Mouse (Mus musculus): ENCODE results near the gene Wdcp. TPM values are rescaled to one million over a fixed set of nuclear protein-coding genes. Genes with fewer than 3 reads are reported as not detected.
"Not testable (repeated sequence)": the region's sequence is repeated elsewhere in the genome, so short reads cannot be mapped to it uniquely, and the experiment has no call there.

Wdcp gene
- polyA plus RNA-seq, 1 experiment from 2014 or later = 17.1 TPM

GRCm38 (mm10) chr12:4872273-4872672 lies 29.2 kb downstream of the Wdcp start:
- Histone ChIP-seq H3K27ac (replicated peaks) (no peak overlapping the region), H3K36me3 (no peaks in the 10 kb centered on the region), H3K4me2 (no peak overlapping the region), H3K27me3 (0 out of 2 replicates have a peak, but pooled peaks cover 5% of the 10 kb centered on the region), H3K9ac (no peak overlapping the region), H3K4me1 (replicated peaks) (peaks cover 11% of the 10 kb centered on the region), H3K9me3 (no peaks in the 10 kb centered on the region), H3K4me3 (no peak overlapping the region)
- no peak for ATAC-seq (ENCODE audit: low read depth)
- WGBS = 58% methylated on average over 4 of the region's 4 CpGs

- 75% methylated on average over 5 of the region's 5 CpGs for WGBS
- Histone ChIP-seq H3K4me2 (no peak overlapping the region), H3K4me1 (replicated peaks) (peaks cover 11% of the 10 kb centered on the region), H3K4me3 (no peak overlapping the region), H3K9me3 (no peaks in the 10 kb centered on the region), H3K36me3 (0 out of 2 replicates have a peak, but pooled peaks cover under 1% of the 10 kb centered on the region), H3K9ac (no peak overlapping the region), H3K27me3 (0 out of 2 replicates have a peak, but pooled peaks cover 5% of the 10 kb centered on the region), H3K27ac (replicated peaks) (no peak overlapping the region)
- no peak for ATAC-seq (ENCODE audit: low read depth)
Measured at GRCm38 (mm10) chr12:4872983-4873477, 29.9 kb downstream of the Wdcp start.

GRCm38 (mm10) chr12:4873531-4873930 lies 30.4 kb downstream of the Wdcp start:
- Histone ChIP-seq H3K27ac (replicated peaks) (no peak overlapping the region), H3K4me3 (peak overlapping the region; percentile 40), H3K36me3 (peaks cover 5% of the 10 kb centered on the region; the same call in 1 of the 2 replicates), H3K27me3 (0 out of 2 replicates have a peak, but pooled peaks cover 5% of the 10 kb centered on the region), H3K4me2 (peak overlapping the region; percentile 84), H3K9ac (peak overlapping the region; percentile 71; the same call in 1 of the 2 replicates), H3K4me1 (replicated peaks) (peaks cover 11% of the 10 kb centered on the region), H3K9me3 (no peaks in the 10 kb centered on the region)
- WGBS = 82% methylated on average over 6 of the region's 6 CpGs
- ATAC-seq (ENCODE audit: low read depth) = 0 out of 2 replicates have a peak, but pooled peaks have one; percentile 15

GRCm38 (mm10) chr12:4874161-4874927 lies 31.2 kb downstream of the Wdcp start, which contains the start of gene Mfsd2b:
Mfsd2b (minus strand) TSS chr12:4874359.
- 4% methylated on average over 24 of the region's 24 CpGs for WGBS

GRCm38 (mm10) chr12:4875623-4876022 lies 32.5 kb downstream of the Wdcp start:
- H3K4me1 ChIP-seq (replicated peaks) = peaks cover 11% of the 10 kb centered on the region
- H3K36me3 ChIP-seq = peaks cover 20% of the 10 kb centered on the region
- ATAC-seq (ENCODE audit: low read depth) = no peak
- no peak overlapping the region for H3K4me3 ChIP-seq
- H3K4me2 ChIP-seq = no peak overlapping the region
- no peak overlapping the region for H3K9ac ChIP-seq
- H3K27me3 ChIP-seq = 0 out of 2 replicates have a peak, but pooled peaks cover 5% of the 10 kb centered on the region
- H3K9me3 ChIP-seq = no peaks in the 10 kb centered on the region
- 88% methylated on average over 8 of the region's 8 CpGs for WGBS
- no peak overlapping the region for H3K27ac ChIP-seq (replicated peaks)

More at GRCm38 (mm10) chr12:4874161-4874927, 31.2 kb downstream of the Wdcp start, which contains the start of gene Mfsd2b:
- no peaks in the 10 kb centered on the region for H3K9me3 ChIP-seq
- H3K4me3 ChIP-seq = peak within 1 kb of the TSS; percentile 40
- 0 out of 2 replicates have a peak, but pooled peaks cover 5% of the 10 kb centered on the region for H3K27me3 ChIP-seq
- peak; percentile 89 for ATAC-seq (ENCODE audit: low read depth)
- H3K4me1 ChIP-seq (replicated peaks) = peaks cover 11% of the 10 kb centered on the region
- H3K9ac ChIP-seq = peak within 1 kb of the TSS; percentile 71
- no peak within 1 kb of the TSS for H3K27ac ChIP-seq (replicated peaks)
- H3K36me3 ChIP-seq = peaks cover 10% of the 10 kb centered on the region
- peak within 1 kb of the TSS; percentile 84 for H3K4me2 ChIP-seq

- H3K4me3 ChIP-seq = no peak overlapping the region
- no peak overlapping the region for H3K9ac ChIP-seq
- peaks cover 43% of the 10 kb centered on the region for H3K36me3 ChIP-seq
- peaks cover 11% of the 10 kb centered on the region for H3K4me1 ChIP-seq (replicated peaks)
- ATAC-seq (ENCODE audit: low read depth) = no peak
- H3K27ac ChIP-seq (replicated peaks) = no peak overlapping the region
- 84% methylated on average over 9 of the region's 9 CpGs for WGBS
- 0 out of 2 replicates have a peak, but pooled peaks cover 5% of the 10 kb centered on the region for H3K27me3 ChIP-seq
- no peak overlapping the region for H3K4me2 ChIP-seq
- no peaks in the 10 kb centered on the region for H3K9me3 ChIP-seq
Measured at GRCm38 (mm10) chr12:4878296-4878783, 35.2 kb downstream of the Wdcp start.

- no peak for ATAC-seq (ENCODE audit: low read depth)
- 94% methylated on average over 5 of the region's 5 CpGs for WGBS
Measured at GRCm38 (mm10) chr12:4879048-4879447, 35.9 kb downstream of the Wdcp start.

GRCm38 (mm10) chr12:4882086-4882485 lies 39.0 kb downstream of the Wdcp start:
- WGBS = 86% methylated on average over 2 of the region's 2 CpGs
- H3K4me2 ChIP-seq = no peak overlapping the region
- H3K4me3 ChIP-seq = no peak overlapping the region
- peaks cover 58% of the 10 kb centered on the region for H3K36me3 ChIP-seq
- no peak for ATAC-seq (ENCODE audit: low read depth)
- H3K27me3 ChIP-seq = no peaks in the 10 kb centered on the region
- no peaks in the 10 kb centered on the region for H3K4me1 ChIP-seq (replicated peaks)
- H3K9me3 ChIP-seq = no peaks in the 10 kb centered on the region
- no peak overlapping the region for H3K27ac ChIP-seq (replicated peaks)
- no peak overlapping the region for H3K9ac ChIP-seq

More at GRCm38 (mm10) chr12:4879048-4879447, 35.9 kb downstream of the Wdcp start:
- H3K36me3 ChIP-seq = peaks cover 48% of the 10 kb centered on the region
- no peak overlapping the region for H3K4me2 ChIP-seq
- H3K9me3 ChIP-seq = no peaks in the 10 kb centered on the region
- H3K4me1 ChIP-seq (replicated peaks) = peaks cover 6% of the 10 kb centered on the region
- no peak overlapping the region for H3K9ac ChIP-seq
- no peaks in the 10 kb centered on the region for H3K27me3 ChIP-seq
- no peak overlapping the region for H3K4me3 ChIP-seq
- no peak overlapping the region for H3K27ac ChIP-seq (replicated peaks)

GRCm38 (mm10) chr12:4885062-4885461 lies 42.0 kb downstream of the Wdcp start:
- WGBS = 87% methylated on average over 1 of the region's 1 CpGs
- no peaks in the 10 kb centered on the region for H3K9me3 ChIP-seq
- H3K4me1 ChIP-seq (replicated peaks) = no peaks in the 10 kb centered on the region
- H3K4me2 ChIP-seq = no peak overlapping the region
- H3K36me3 ChIP-seq = peaks cover 42% of the 10 kb centered on the region
- no peak overlapping the region for H3K4me3 ChIP-seq
- no peak overlapping the region for H3K9ac ChIP-seq
- no peaks in the 10 kb centered on the region for H3K27me3 ChIP-seq
- H3K27ac ChIP-seq (replicated peaks) = no peak overlapping the region
- ATAC-seq (ENCODE audit: low read depth) = no peak

- whole genome bisulfite sequencing = 97% methylated on average over 4 of the region's 4 CpGs
- not testable (repeated sequence) for H3K27ac ChIP-seq (replicated peaks); H3K4me2 ChIP-seq; H3K4me1 ChIP-seq (replicated peaks); ATAC-seq (ENCODE audit: low read depth); H3K27me3 ChIP-seq; H3K4me3 ChIP-seq; H3K9me3 ChIP-seq; H3K9ac ChIP-seq
- peaks cover 35% of the 10 kb centered on the region for H3K36me3 ChIP-seq
Measured at GRCm38 (mm10) chr12:4886581-4886980, 43.5 kb downstream of the Wdcp start.

GRCm38 (mm10) chr12:4888739-4889138 lies 45.6 kb downstream of the Wdcp start:
- no peaks in the 10 kb centered on the region for H3K4me1 ChIP-seq (replicated peaks)
- no peak for ATAC-seq (ENCODE audit: low read depth)
- no peak overlapping the region for H3K27ac ChIP-seq (replicated peaks)

GRCm38 (mm10) chr12:4889251-4889650 lies 46.1 kb downstream of the Wdcp start:
- Histone ChIP-seq H3K9ac (no peak overlapping the region), H3K36me3 (peaks cover 23% of the 10 kb centered on the region), H3K9me3 (no peaks in the 10 kb centered on the region), H3K4me3 (no peak overlapping the region), H3K27me3 (no peaks in the 10 kb centered on the region), H3K4me1 (replicated peaks) (no peaks in the 10 kb centered on the region), H3K4me2 (no peak overlapping the region), H3K27ac (replicated peaks) (no peak overlapping the region)
- no peak for ATAC-seq (ENCODE audit: low read depth)
- WGBS = 98% methylated on average over 2 of the region's 2 CpGs

More at GRCm38 (mm10) chr12:4888739-4889138, 45.6 kb downstream of the Wdcp start:
- no peak overlapping the region for H3K4me2 ChIP-seq
- no peaks in the 10 kb centered on the region for H3K9me3 ChIP-seq
- no peaks in the 10 kb centered on the region for H3K27me3 ChIP-seq
- H3K36me3 ChIP-seq = peaks cover 25% of the 10 kb centered on the region
- H3K9ac ChIP-seq = no peak overlapping the region
- no peak overlapping the region for H3K4me3 ChIP-seq
